Mouse (Mus musculus) frontal cortex, postnatal 14 days (tissue): ENCODE results near the gene Emilin2.

ENCODE experiments used
- DNase-seq, 2 experiments: peaks; one replicate each; pipeline ENCODE4 v3.0.0; 2022; ENCODE audit warnings: low spot score in 2 of 2

Gene Emilin2

DNA sequence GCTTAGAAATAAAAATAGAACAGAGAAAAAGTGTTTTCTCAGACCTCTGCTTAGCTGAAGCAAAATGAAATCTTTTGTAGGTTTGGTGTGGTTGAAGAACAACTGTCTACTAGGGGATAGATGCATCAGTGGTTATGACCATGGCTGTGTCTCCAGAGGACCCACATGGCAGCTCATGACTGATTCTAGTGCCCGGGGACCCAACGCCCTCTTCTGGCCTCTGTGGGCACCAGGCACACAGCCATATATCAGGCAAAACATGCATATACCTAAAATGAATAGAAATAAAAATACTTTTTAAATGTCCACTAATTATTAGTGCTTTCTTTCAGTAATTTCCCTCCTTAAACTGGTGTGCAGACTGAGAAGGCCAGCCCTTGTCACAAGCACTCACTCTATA is 79.8 kb downstream of the Emilin2 start:
- DNase-seq, result no peak

DNA sequence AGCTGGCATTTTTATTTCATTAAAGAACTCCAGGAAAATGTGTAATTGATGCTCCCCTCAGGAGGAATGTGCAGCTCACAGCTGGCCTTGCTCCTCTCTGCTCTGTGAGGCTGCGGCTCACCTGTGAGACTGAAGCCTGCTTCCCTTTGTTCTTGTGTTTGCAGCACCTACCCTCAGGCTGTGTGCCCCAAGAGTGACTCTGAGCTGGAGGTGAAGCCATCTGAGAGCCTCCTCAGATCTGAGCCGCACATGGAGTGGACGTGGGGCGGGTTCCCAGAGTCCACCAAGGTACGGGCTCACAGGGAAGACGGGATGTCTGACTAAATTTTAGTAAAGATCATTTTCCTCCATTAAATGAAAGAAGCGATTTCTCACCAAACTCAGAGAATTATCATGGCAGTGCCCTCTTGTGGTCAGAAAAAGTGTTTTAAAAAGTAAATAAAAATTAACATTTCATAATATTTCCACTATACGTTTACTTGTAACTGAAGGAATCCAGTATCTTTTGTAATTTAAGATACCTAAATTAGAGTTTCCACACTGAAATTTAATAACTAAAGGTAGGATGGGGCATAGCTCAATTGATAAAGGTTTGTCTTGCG is 81.6 kb downstream of the Emilin2 start:
- DNase-seq, result no peak

DNA sequence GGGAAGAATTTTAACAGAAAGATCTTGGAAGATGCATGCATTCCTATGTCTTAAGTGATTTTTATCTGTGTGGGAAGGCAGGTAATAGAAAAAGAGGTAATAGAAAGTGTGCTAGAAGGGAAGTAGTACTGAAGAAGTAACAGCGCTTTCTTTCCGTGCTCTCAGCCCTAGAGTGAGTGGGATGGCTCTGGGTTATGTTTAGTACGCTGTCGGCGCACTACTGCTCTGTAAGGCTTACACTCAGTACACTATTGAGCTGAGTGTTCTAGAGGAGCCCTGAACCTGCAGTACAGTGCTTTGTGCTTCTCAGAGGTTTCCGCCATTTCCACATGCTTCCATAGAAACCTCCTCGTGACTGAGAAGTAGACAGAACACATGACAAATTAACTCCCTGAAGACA is 83.1 kb downstream of the Emilin2 start:
- no peak for DNase-seq

DNA sequence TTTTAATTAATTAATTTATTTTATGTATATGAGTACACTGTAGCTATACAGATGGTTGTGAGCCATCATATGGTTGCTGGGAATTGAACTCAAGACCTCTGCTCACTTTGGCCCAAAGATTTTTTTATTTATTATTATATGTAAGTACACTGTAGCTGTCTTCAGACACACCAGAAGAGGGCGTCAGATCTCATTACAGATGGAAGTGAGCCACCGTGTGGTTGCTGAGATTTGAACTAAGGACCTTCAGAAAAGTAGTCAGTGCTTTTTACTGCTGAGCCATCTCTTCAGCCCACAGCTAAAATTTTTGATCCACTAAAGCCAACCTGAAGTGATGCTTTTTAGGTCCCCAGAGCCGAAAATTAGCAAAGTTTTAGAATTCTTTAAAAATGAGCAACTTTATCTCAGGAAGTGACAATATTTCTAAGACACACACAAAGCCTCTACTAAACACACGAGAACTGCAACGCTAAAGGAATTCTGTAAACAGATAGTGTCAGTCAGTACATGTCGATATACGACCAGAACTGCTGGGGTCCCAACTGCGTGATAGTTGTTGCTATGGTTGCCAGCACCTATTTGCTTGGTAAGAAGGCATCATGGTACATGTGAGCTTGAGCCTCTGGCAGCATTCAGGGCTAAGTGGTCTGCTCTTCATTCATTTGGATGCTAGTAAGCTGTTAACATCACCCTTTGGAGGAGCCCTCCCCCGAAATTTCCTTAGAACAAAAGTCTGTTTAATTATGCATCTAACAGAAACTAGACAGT is 84.5 kb downstream of the Emilin2 start:
- DNase-seq, result no peak

DNA sequence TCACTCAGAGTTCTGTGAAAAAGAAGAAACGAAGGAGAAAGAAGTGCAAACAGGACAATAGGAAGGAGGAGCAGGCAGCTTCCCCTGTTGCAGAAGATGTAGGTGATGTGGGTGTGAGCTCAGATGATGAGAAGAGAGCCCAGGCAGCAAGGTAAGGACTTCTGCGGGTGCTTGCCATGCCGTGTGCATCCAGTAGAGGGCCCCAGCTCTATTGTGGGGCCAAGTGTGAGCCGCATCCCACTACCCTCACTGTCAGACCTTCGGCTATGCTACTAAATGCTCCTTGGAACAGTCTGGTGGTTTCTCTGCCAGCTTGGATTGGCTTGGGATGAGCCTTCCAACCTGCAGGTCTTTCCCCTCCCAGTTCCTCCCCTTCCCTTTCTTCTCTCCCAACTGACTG is 86.7 kb downstream of the Emilin2 start:
- DNase-seq, result no peak

DNA sequence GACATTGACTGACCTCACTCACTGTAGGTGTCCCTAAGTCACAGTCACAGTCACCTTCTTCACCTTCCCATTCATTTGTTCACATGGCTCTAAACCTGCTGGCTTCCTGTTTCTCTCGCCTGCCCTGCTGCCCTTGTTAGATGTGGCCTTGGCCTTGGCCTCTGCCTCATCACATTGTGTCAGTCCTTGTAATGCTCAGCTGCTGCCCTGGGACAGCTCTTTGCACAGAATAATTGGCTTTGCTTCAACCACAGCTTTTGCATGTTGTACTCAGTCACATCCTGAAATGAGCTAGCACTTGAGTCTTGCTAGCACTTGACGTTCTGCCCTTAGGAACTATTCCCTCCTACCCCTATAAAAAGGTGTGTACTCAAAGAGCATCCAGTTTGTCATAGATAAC is 87.3 kb downstream of the Emilin2 start:
- no peak for DNase-seq

DNA sequence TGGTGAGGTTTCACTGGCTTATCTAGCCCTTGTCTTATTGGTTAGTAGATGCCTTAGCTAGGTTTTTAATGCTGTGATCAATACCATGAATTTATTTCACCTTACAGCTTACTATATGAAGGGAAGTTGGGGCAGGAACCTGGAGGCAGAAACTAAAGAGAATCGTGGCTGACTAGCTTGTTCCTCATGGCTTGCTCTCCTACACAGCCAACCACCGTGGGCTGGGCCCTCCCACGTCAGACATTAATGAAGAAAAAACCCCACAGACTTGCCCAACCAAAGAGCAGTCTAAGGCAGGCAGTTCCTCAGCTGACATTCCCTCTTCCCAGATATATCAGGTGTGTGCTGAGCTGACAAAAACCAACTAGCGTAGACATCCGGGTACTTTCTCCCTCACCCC is 88.1 kb downstream of the Emilin2 start:
- no peak for DNase-seq

DNA sequence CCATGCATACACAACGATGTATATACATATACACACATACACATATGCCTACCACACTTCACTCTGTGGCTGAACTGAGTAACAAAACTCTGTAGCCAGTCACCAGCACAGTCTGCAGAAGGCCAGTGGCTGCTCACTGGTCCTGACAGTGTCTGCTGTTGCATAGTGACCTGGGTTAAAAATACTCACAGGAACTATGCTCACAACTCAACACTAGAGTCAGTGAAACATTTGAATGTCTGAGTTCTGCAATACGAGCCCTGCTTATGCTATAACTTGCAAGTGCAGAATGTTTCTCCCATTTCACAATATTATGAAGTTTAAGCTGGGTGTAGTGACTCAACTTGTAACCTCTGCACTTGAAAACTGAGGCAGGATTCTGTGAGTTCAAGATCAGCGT is 90.4 kb downstream of the Emilin2 start:
- DNase-seq, result no peak

DNA sequence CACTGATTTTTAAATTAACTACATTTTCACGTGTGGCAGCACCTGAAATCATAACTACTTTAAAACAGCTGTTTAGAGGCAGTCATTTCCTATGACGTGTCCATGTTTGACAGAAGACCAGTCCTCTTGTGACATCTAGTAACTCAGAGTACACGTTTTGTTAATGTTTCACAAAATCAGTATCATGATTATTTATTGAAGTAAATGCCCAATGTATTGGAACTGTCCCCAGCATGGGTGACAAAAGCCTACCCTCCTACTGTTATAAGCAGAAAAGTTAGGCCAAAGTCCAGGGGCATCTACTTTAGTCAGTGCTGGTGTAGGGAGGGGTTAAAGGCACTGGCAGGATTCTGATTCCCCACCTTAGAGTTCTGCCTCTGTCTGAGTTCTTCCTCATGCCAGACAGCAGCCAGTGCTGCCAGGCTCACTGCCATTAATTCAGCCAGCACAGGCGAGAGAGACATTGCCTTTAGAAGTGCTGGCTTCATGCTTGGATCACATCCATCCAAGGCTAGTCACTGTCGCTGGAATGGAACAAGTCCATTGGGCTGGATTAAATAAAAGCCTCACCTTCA is 94.6 kb downstream of the Emilin2 start:
- DNase-seq, result no peak

DNA sequence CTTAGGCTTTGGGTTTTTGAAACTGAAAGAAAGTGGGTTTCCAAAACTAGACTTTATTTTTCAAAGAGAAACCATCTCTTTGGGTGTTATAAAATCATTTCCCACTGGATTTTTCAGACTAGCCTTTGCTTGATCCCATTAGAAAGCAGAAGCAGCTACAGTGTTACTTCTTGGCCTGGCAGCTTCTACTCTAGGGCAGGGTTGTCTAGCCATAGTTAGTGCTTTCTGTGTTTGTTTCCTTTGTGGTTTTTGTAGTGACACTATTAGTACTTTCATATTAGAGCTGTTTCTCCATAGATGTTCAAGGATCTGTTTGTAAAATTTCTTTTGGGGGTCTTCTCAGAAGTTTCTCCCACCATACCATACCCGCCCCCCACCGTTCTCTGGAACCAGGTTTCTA is 95.5 kb downstream of the Emilin2 start:
- no peak for DNase-seq

DNA sequence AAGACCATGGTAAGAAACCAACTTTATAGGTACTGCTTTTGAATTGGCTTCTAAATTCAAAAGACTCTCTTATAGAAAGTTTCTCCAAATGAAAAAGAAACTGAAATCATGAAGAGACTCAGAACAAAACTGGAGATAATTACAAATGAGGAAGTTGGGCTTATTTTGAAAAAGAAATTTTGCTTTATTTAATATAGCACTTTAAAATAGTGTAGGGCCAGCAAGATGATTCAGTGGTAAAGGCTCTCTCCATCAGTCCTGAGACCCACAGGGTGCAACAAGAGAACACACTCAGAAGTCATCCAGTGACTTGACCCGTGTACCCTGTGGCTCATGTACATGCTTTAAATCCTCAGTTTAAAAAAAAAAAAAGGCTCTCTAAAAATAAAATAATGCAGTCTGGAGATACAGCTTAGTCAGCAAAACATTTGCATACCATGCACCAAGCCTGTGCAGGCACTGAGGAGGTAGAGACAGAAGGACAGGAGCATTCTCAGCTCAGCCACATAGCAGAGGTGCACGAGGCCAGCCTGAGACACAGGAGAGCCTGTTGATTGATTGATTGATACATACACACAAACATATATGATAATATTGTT is 96.4 kb downstream of the Emilin2 start:
- no peak for DNase-seq

DNA sequence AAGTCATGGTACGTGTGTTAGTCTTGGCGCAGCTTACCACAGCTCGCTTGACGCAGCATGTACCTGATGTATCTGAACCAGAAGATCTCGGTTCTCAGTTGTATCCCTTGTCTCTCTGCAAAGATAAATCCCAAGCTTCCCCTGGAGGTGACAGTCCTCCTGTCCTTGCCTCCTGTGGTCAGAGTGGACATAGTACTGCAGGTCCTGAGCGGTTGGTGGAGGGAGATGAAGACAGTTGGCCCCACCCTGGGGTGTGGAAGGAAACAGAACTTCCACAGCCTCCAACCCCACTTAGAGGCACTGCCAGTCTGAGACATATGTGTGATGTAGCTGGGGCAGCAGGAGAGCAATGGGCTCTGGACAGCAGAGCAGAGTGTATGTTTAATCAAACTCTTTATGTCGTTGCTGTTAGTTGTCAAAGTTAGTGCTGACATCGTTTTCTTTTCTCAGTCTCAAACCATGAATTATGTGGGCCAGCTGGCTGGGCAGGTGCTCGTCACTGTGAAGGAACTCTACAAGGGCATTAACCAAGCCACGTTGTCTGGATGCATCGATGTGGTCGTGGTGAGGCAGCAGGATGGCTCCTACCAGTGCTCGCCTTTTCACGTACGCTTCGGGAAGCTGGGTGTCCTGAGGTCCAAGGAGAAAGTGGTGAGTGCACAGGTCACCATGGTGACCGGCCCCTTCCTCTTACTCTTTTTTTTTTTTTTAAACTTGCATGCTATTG is 97.1 kb downstream of the Emilin2 start:
- no peak for DNase-seq

DNA sequence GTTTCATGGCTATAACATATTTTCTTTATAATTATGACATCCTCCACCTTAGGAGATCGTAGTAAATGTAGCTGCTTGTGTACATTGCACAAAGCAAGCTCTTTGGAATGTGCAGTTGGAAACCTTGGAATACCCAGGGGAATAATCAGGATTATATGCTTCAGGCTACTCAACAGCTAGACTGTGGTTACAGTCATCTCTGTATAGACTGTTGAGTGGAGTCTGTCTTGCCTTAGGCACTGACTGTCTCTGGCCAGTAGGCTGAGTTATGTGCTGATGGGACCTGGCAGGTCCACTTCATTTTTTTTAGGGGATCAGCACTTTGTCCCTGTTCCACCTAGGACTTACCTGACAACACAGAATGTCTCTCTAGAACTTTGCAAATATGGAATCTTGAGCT is 98.1 kb downstream of the Emilin2 start:
- DNase-seq, result no peak

DNA sequence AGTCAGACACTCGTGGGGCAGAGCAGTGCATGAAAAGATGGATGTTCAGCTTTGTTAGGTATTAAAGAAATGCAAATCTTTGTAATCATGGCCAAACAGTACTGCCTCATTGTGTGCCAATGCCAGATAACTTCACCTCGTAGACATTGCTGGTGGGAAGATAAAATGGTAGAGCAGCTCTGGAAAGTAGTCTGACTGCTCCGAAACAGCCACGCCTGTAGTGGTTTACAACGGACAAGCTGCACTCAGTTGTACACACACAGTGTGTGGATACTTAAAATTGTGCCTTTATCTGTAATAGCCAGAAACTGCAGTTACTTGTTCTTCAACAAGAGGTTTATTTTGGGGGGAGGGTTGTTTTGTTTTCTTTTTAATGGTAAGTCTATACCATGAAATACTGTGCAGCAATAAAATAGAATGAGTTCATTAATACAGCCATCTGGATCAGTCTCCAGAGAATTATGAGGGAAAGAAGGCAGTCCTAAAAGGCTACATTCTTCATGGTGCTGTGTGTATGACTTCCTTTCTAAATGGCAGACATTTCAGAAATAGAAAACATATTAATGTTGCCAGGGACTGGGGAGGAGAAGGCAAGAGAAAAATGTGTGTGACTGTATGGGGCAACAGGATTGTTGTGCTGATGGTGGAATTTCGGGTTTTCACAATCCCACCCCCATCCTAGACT is 99.7 kb downstream of the Emilin2 start:
- DNase-seq, result no peak

DNA sequence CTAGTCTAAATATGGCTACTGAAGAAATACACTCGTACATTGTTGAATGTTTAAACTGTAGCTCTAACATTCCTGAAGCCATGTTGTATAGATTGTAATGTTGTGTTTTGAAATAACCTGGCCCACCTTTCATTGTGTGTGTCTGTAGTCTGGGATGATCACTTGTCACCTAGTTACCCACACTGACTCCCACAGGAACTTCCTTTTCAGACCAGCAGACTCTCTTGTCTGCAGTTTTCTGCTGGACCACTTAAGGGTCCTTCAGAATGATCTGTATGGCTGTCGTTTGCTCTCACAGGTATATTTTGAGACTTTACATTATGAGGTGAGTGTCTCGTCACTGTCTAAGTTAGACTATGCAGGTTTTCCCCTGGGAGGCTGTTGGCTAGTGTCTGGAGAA is 101.8 kb downstream of the Emilin2 start:
- no peak for DNase-seq

DNA sequence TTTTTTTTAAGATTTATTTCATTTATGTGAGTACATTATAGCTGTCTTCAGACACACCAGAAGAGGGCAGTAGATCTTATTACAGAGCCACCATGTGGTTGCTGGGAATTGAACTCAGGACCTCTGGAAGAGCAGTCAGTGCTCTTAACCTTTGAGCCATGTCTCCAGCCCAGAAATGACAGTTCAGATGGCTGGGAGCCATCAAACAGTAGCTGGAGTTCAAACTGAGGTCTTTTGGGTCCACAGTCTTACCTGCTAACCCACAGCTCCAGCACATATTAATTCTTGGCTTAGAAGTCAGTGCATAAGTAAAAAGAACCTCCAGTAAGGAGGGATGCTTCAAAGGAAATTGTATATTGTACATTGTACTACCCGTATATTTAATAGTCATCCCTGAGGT is 102.9 kb downstream of the Emilin2 start:
- no peak for DNase-seq

DNA sequence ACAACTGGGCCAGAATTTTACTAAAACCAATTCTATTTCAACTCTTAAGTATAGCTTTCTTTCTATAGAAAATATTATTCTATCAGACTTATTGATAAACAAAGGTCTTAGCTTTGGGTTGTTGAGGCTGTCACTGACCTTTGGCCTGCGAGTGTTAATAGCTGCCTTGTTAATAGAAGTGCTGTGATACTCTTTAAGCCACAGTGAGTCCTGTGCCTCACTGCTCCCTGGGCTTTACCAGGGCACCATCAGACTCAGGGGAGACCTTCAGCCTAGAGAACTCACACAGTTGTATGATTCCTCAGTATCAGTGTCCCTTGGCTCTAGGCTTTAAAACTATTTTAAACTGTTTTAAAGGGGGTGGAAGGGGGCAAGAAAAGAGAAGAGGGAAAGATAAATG is 103.4 kb downstream of the Emilin2 start:
- DNase-seq, result no peak

DNA sequence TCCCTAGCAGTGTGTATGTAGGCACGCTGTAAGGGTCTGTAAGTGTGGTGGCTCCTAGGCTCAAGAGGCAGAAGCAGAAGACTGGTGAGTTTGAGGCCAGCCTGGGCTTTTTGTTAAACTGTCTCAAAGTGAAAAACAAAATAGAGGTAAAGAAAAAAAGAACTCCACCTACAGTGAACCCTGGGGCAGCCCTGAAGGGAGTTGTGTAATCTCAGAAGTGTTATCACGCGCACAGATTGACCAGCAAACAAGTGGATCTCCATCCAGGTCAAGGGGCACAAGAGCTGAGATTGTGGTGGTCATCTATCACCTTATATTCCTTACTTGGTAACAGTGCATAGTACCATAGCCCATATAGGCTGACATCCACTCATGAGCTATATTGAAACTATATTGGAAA is 104.5 kb downstream of the Emilin2 start:
- no peak for DNase-seq

DNA sequence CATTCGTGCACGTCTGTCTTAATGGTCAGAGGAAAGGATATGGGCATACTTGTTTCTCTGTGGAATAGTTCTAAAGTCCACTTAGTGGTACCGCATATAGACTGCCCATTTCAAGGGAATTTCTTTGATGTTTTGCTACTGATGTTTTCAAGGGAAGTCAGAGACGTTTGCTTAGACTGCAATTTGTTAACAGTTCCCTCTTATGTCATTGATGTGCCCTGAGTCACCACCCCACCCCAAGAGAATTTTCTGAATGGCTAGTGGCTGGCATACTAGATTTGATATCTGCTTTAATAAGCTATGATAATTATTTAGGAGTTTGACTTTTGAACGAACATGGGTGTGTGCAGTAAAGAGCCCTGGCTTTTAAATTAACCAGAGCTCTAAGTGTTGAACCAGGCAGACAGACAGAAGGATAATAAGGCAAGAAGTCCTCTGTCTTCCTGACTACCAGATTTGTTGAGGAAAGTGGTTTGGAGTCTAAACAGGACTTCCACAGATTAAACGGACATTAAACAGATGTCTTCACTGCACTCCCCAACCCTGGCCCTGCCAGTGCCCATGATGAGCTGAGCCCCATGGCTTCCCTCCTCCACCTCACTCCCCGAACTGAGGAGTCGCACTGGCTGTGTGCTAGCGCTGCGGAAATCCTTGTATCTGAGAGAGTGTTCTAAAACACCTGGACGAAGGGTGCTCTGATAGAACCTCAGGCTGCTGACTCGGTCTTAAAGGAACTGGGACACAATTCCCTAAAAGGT is 105.5 kb downstream of the Emilin2 start:
- DNase-seq, result no peak

DNA sequence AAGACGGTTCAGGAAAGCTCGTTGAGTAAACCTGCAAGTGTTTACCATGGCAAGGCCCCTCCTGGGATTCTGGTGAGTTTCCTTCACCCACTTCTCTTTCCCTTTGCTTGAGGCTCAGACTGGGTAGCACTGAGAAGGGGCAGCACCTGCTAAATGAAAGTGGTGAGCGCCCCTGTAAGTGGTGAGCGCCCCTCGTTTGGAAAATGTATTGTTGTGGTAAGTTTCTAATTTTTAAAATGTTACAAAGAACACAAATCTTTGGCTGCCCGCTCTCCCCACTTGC is 107.0 kb downstream of the Emilin2 start:
- DNase-seq, result no peak
